Mouse (Mus musculus) liver, embryonic 11.5 days (tissue): Measurements from ENCODE around the gene Tmem119. TPM values are rescaled to one million over a fixed set of nuclear protein-coding genes. Genes with fewer than 3 reads are reported as not detected.
A peak's percentile ranks its signal among the peaks of the same experiment; 100 is the strongest.

Experiments used
- ATAC-seq: fragments of 200-750 bp; cut with Nextera tagmentation; replicated peaks from 2 replicates; pipeline ENCODE4 v1.8.0; 2017; ENCODE audit warnings: moderate number of reproducible peaks, mild to moderate bottlenecking, moderate TSS enrichment, moderate library complexity; ENCODE audit not compliant: low FRiP score
- DNase-seq: peaks from one replicate; pipeline ENCODE4 v3.0.0-alpha.2; 2017; ENCODE audit warnings: low spot score
- H3K27ac ChIP-seq: fragments of 300-500 bp; sonication (generic); 2 replicates; pipeline ENCODE4 v1.5.1; 2014; ENCODE audit warnings: mild to moderate bottlenecking, low read depth, low read length, control low read depth
- H3K27me3 ChIP-seq: fragments of 300-500 bp; sonication (generic); replicated peaks from 2 replicates; pipeline ENCODE4 v1.6.1; 2014; ENCODE audit warnings: low read length, mixed read lengths; ENCODE audit not compliant: control insufficient read depth, insufficient read depth
- H3K36me3 ChIP-seq: fragments of 300-500 bp; sonication (generic); 2 replicates; pipeline ENCODE4 v1.6.1; 2014; ENCODE audit warnings: mild to moderate bottlenecking, low read length, moderate library complexity, mixed read lengths; ENCODE audit not compliant: control insufficient read depth, insufficient read depth
- H3K4me1 ChIP-seq: fragments of 300-500 bp; sonication (generic); replicated peaks from 2 replicates; pipeline ENCODE4 v1.6.1; 2014; ENCODE audit warnings: low read length, mixed read lengths; ENCODE audit not compliant: control insufficient read depth, insufficient read depth
- H3K4me2 ChIP-seq: fragments of 300-500 bp; sonication (generic); 2 replicates; pipeline ENCODE4 v1.6.1; 2014; ENCODE audit warnings: mild to moderate bottlenecking, control low read depth, moderate library complexity
- H3K4me3 ChIP-seq: fragments of 300-500 bp; sonication (generic); 2 replicates; pipeline ENCODE4 v1.5.1; 2014; ENCODE audit warnings: low read depth, low read length, control low read depth
- H3K9ac ChIP-seq: fragments of 300-500 bp; sonication (generic); 2 replicates; pipeline ENCODE4 v1.6.1; 2014; ENCODE audit warnings: low read depth, low read length, control low read depth
- H3K9me3 ChIP-seq: fragments of 300-500 bp; sonication (generic); 2 replicates; pipeline ENCODE4 v1.6.1; 2016; ENCODE audit warnings: low read length, inconsistent platforms, mixed read lengths; ENCODE audit not compliant: control insufficient read depth
- WGBS: fragments of 180-500 bp; shearing (Covaris S2); extraction: QIAGEN DNeasy Blood & Tissue Kit; methylation state at CpG from one replicate; pipeline ENCODE4 v1.1.7; 2014; 5-methylcytosine and 5-hydroxymethylcytosine counted together
- polyA plus RNA-seq: library from polyadenylated mRNA; unstranded; fragments of >200 nt; fragmentation: Nextera tagmentation; extraction: Ambion mirVana; gene quantifications from 2 replicates; pipeline ENCODE4 v1.2.1, GENCODE M21; 2014

Tmem119 gene
- polyA plus RNA-seq, 1 experiment from 2014 or later, result 16.9 TPM

GRCm38 (mm10) chr5:113804395-113804966 is 4.2 kb upstream of the Tmem119 start:
- no peak for ATAC-seq
- peaks cover 13% of the 10 kb centered on the region for H3K4me1 ChIP-seq
- H3K9me3 ChIP-seq, result no peaks in the 10 kb centered on the region

GRCm38 (mm10) chr5:113799691-113800090 is 625 bp downstream of the Tmem119 start:
- peak overlapping the region; percentile 42 for H3K4me3 ChIP-seq
- ATAC-seq, result no peak

More at GRCm38 (mm10) chr5:113804395-113804966, 4.2 kb upstream of the Tmem119 start:
- Histone ChIP-seq H3K9ac (no peak overlapping the region), H3K36me3 (no peaks in the 10 kb centered on the region), H3K4me2 (no peak overlapping the region), H3K27me3 (no peaks in the 10 kb centered on the region; the same call in 1 of the 2 replicates), H3K27ac (no peak overlapping the region), H3K4me3 (no peak overlapping the region)
- DNase-seq, result no peak
- WGBS, result 57% methylated on average over 7 of the region's 7 CpGs

GRCm38 (mm10) chr5:113798525-113798924 is 1.8 kb downstream of the Tmem119 start:
- no peaks in the 10 kb centered on the region; the same call in 1 of the 2 replicates for H3K27me3 ChIP-seq
- H3K9me3 ChIP-seq, result no peaks in the 10 kb centered on the region
- no peak overlapping the region for H3K4me3 ChIP-seq
- ATAC-seq, result no peak
- 57% methylated on average over 9 of the region's 9 CpGs for WGBS
- H3K4me1 ChIP-seq, result peaks cover 18% of the 10 kb centered on the region
- no peak overlapping the region for H3K27ac ChIP-seq
- H3K36me3 ChIP-seq, result no peaks in the 10 kb centered on the region
- DNase-seq, result no peak
- peak overlapping the region; percentile 57 for H3K4me2 ChIP-seq
- H3K9ac ChIP-seq, result no peak overlapping the region

More at GRCm38 (mm10) chr5:113799691-113800090, 625 bp downstream of the Tmem119 start:
- Histone ChIP-seq H3K27me3 (no peaks in the 10 kb centered on the region; the same call in 1 of the 2 replicates), H3K9me3 (no peaks in the 10 kb centered on the region), H3K9ac (no peak overlapping the region), H3K4me1 (peaks cover 23% of the 10 kb centered on the region), H3K27ac (no peak overlapping the region; the same call in 1 of the 2 replicates), H3K4me2 (peak overlapping the region; percentile 57), H3K36me3 (no peaks in the 10 kb centered on the region)
- no peak for DNase-seq
- 56% methylated on average over 5 of the region's 5 CpGs for WGBS

GRCm38 (mm10) chr5:113797149-113797882 is 3.0 kb downstream of the Tmem119 start:
- Histone ChIP-seq H3K4me2 (peak overlapping the region; percentile 50), H3K4me3 (peak overlapping the region; percentile 14; the same call in 1 of the 2 replicates), H3K27ac (peak overlapping the region; percentile 65; the same call in 1 of the 2 replicates), H3K9ac (peak overlapping the region; percentile 32; the same call in 1 of the 2 replicates), H3K9me3 (no peaks in the 10 kb centered on the region), H3K36me3 (no peaks in the 10 kb centered on the region), H3K4me1 (peaks cover 24% of the 10 kb centered on the region), H3K27me3 (no peaks in the 10 kb centered on the region; the same call in 1 of the 2 replicates)
- DNase-seq, result no peak
- no peak for ATAC-seq
- WGBS, result 25% methylated on average over 19 of the region's 19 CpGs

GRCm38 (mm10) chr5:113796401-113797148 is 3.7 kb downstream of the Tmem119 start:
- Histone ChIP-seq H3K9me3 (no peaks in the 10 kb centered on the region), H3K4me3 (peak overlapping the region; percentile 14; the same call in 1 of the 2 replicates), H3K27ac (peak overlapping the region; percentile 65; the same call in 1 of the 2 replicates), H3K27me3 (no peaks in the 10 kb centered on the region; the same call in 1 of the 2 replicates), H3K9ac (peak overlapping the region; percentile 32; the same call in 1 of the 2 replicates), H3K4me1 (peaks cover 28% of the 10 kb centered on the region), H3K36me3 (no peaks in the 10 kb centered on the region), H3K4me2 (peak overlapping the region; percentile 50)
- DNase-seq (peak; percentile 58), ATAC-seq (no peak)
- WGBS, result 7% methylated on average over 13 of the region's 13 CpGs

GRCm38 (mm10) chr5:113791197-113792095 is 8.9 kb downstream of the Tmem119 start:
- Histone ChIP-seq H3K27ac (peak overlapping the region; percentile 28; the same call in 1 of the 2 replicates), H3K4me2 (peak overlapping the region; percentile 1; the same call in 1 of the 2 replicates), H3K27me3 (no peaks in the 10 kb centered on the region), H3K9ac (no peak overlapping the region), H3K4me1 (peaks cover 42% of the 10 kb centered on the region), H3K4me3 (no peak overlapping the region), H3K36me3 (no peaks in the 10 kb centered on the region), H3K9me3 (no peaks in the 10 kb centered on the region)
- ATAC-seq (no peak), DNase-seq (no peak)
- 65% methylated on average over 16 of the region's 16 CpGs for WGBS

- no peak overlapping the region for H3K4me3 ChIP-seq
- 0 out of 2 replicates have a peak overlapping the region, but pooled peaks have one; percentile 1 for H3K4me2 ChIP-seq
- no peaks in the 10 kb centered on the region for H3K9me3 ChIP-seq
- 40% methylated on average over 11 of the region's 11 CpGs for WGBS
- no peaks in the 10 kb centered on the region for H3K36me3 ChIP-seq
- no peak for ATAC-seq
- DNase-seq, result no peak
- H3K27ac ChIP-seq, result peak overlapping the region; percentile 38
- no peak overlapping the region for H3K9ac ChIP-seq
- peaks cover 36% of the 10 kb centered on the region for H3K4me1 ChIP-seq
- no peaks in the 10 kb centered on the region for H3K27me3 ChIP-seq
Measured at GRCm38 (mm10) chr5:113790453-113791196, 9.7 kb downstream of the Tmem119 start.
